Mouse (Mus musculus) lung, postnatal 0 days (tissue): ENCODE results near the gene Nipsnap1. TPM values are rescaled to one million over a fixed set of nuclear protein-coding genes. Genes with fewer than 3 reads are reported as not detected.

ENCODE experiments used
- ATAC-seq: fragments of 200-750 bp; cut with Nextera tagmentation; 2 replicates; pipeline ENCODE4 v1.8.0; 2017; ENCODE audit warnings: moderate library complexity
- DNase-seq: peaks from one replicate; pipeline ENCODE4 v3.0.0-alpha.2; 2016; ENCODE audit warnings: low spot score
- H3K27ac ChIP-seq: fragments of 300-500 bp; sonication (generic); 2 replicates; pipeline ENCODE4 v1.5.1; 2014; ENCODE audit warnings: antibody characterized with exemption, mild to moderate bottlenecking, low read length, mixed read lengths
- H3K27me3 ChIP-seq: fragments of 300-500 bp; sonication (generic); replicated peaks from 2 replicates; pipeline ENCODE4 v1.6.1; 2014; ENCODE audit warnings: low read length, mixed read lengths; ENCODE audit not compliant: insufficient read depth
- H3K36me3 ChIP-seq: fragments of 300-500 bp; sonication (generic); 2 replicates; pipeline ENCODE4 v1.6.1; 2014; ENCODE audit warnings: low read length, mixed read lengths; ENCODE audit not compliant: insufficient read depth
- H3K4me1 ChIP-seq: fragments of 300-500 bp; sonication (generic); 2 replicates; pipeline ENCODE4 v1.6.1; 2014; ENCODE audit warnings: antibody characterized with exemption, low read depth, low read length, mixed read lengths; ENCODE audit not compliant: insufficient read depth
- H3K4me2 ChIP-seq: fragments of 300-500 bp; sonication (generic); replicated peaks from 2 replicates; pipeline ENCODE4 v1.6.1; 2014; ENCODE audit warnings: low read depth, mild to moderate bottlenecking, low read length, moderate library complexity, mixed read lengths
- H3K4me3 ChIP-seq: fragments of 300-500 bp; sonication (generic); 2 replicates; pipeline ENCODE4 v1.5.1; 2014; ENCODE audit warnings: low read depth, low read length
- H3K9ac ChIP-seq: fragments of 300-500 bp; sonication (generic); replicated peaks from 2 replicates; pipeline ENCODE4 v1.6.1; 2014; ENCODE audit warnings: low read depth, mild to moderate bottlenecking
- H3K9me3 ChIP-seq: fragments of 300-500 bp; sonication (generic); 2 replicates; pipeline ENCODE4 v1.6.1; 2016; ENCODE audit warnings: low read length, mixed read lengths
- CTCF ChIP-seq: IDR thresholded peaks from 2 replicates; pipeline ENCODE4 v1.5.1; 2016; ENCODE audit warnings: antibody characterized with exemption, mild to moderate bottlenecking
- EP300 ChIP-seq: IDR thresholded peaks from 2 replicates; pipeline ENCODE4 v1.6.1; 2016; ENCODE audit warnings: antibody characterized with exemption, mild to moderate bottlenecking, control low read depth
- WGBS: fragments of 180-500 bp; shearing (Covaris S2); extraction: QIAGEN DNeasy Blood & Tissue Kit; methylation state at CpG from one replicate; pipeline ENCODE4 v1.1.7; 2014; 5-methylcytosine and 5-hydroxymethylcytosine counted together
- polyA plus RNA-seq: library from polyadenylated mRNA; unstranded; fragments of >200 nt; fragmentation: Nextera tagmentation; extraction: Ambion mirVana; gene quantifications from 2 replicates; pipeline ENCODE4 v1.2.1, GENCODE M21; 2015

Gene Nipsnap1
- polyA plus RNA-seq, 1 experiment from 2014 or later: 11.9 TPM

DNA sequence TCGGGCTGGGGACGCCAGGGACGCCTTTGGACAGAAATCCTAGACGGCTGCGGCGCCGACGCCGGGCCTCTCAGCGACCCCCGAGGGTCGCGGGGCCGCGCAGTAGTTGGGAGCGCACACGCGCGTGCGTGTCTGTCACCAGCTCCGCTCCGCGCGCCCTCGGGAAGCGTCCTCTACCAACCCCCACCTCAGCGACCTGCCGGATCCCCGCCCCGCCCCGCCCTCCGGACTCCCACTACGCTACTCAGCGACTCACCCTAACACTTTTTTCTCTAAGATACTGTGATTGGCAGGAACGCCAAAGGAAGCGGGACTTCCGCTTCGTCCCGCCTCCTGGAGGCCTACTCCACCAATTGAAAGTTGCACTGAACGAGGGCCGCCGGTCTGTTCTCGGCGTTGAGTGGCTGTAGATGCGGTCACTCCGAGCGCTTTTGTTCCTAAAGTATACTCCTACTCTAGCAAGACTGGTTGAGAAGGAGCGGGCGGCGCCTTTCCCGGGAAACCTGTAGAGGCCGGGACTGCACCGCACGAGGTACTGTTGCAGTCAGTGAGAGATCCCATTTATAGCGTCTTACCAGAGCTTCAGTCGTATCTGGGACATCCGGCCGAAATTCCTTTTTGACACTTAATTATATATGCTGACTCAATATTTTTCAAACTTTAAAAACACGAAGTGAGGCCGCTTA lies 24.4 kb upstream of the Nipsnap1 start, which contains the start of gene Nf2:
Nf2 (minus strand) TSS at position 279 of the 686 bp plus-strand sequence.
- Histone ChIP-seq H3K4me3 (peak within 1 kb of the TSS; percentile 97), H3K27ac (peak within 1 kb of the TSS; percentile 74), H3K9me3 (no peaks in the 10 kb centered on the region), H3K36me3 (no peaks in the 10 kb centered on the region), H3K4me2 (peak within 1 kb of the TSS; percentile 77), H3K4me1 (no peaks in the 10 kb centered on the region), H3K27me3 (no peaks in the 10 kb centered on the region), H3K9ac (peak within 1 kb of the TSS; percentile 78)
- WGBS: 1% methylated on average over 58 of the region's 60 CpGs
- ATAC-seq (peak; percentile 99), DNase-seq (peak; percentile 100)
- TF ChIP-seq CTCF (peak; percentile 21; the same call in 1 of the 2 replicates), EP300 (no peak)

DNA sequence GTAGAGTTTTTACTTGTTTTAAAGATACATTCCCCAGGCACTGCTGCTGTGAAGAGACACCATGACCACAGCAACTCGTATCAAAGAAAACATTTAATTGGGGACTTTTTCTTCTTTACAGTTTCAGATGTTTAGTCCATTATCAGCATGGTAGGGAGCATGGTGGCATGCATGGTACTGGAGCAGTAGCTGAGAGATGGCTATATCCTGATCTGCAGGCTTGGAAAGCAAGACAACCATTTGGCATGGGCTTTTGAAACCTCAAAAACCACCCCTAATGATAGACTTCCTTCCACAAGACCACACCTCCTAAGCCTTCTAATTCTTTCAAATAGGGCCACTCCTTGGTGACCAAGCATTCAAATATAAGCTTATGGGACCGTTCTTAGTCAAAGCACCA lies 23.3 kb upstream of the Nipsnap1 start:
- ATAC-seq (no peak), DNase-seq (no peak)
- Histone ChIP-seq H3K4me2 (no peak overlapping the region), H3K4me3 (no peak overlapping the region), H3K9ac (no peak overlapping the region), H3K9me3 (no peaks in the 10 kb centered on the region), H3K27me3 (no peaks in the 10 kb centered on the region), H3K4me1 (no peaks in the 10 kb centered on the region), H3K27ac (no peak overlapping the region), H3K36me3 (no peaks in the 10 kb centered on the region)
- TF ChIP-seq CTCF (no peak), EP300 (no peak)
- 95% methylated on average over 2 of the region's 2 CpGs for WGBS

DNA sequence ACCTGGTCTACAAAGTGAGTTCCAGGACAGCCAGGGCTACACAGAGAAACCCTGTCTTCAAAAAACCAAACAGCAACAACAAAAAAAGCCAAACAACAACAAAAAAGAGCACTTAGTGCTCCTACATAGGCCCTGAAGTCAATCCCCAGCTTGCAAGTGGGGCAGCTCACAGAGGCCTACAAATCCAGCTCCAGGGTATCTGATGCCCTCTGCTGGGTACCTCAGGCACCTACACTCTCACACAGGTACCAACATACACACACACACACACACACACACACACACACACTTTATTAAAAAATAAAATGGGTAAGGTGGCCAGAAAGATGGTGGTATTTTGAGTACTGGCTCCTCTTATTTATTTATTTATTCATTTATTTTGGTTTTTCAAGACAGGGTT lies 20.7 kb upstream of the Nipsnap1 start:
- no peak for ATAC-seq
- TF ChIP-seq EP300 (no peak), CTCF (no peak)
- Histone ChIP-seq H3K4me2 (no peak overlapping the region), H3K9ac (no peak overlapping the region), H3K4me1 (no peaks in the 10 kb centered on the region), H3K27me3 (no peaks in the 10 kb centered on the region), H3K36me3 (no peaks in the 10 kb centered on the region), H3K27ac (no peak overlapping the region), H3K4me3 (no peak overlapping the region), H3K9me3 (no peaks in the 10 kb centered on the region)
- DNase-seq: no peak

DNA sequence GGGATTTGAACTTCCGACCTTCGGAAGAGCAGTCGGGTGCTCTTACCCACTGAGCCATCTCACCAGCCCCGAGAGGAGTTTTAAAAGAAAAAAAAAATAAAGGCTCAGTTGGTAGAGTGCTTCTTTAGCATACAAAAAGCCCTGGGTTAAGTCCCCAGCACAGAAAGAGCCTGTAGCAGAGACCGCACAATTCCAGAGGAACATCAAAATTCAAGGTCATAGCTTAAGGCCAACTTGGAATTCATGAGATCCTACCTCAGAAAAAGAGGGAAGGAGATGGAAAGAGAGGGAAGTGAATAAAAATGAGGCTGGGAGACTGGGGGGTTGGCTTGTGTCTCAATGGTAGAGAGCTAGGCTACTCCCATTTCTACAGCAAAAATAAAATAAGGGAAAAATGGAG lies 19.6 kb upstream of the Nipsnap1 start:
- H3K4me3 ChIP-seq: no peak overlapping the region
- H3K9me3 ChIP-seq: no peaks in the 10 kb centered on the region
- H3K4me2 ChIP-seq: no peak overlapping the region
- no peak overlapping the region for H3K27ac ChIP-seq
- no peak for DNase-seq
- no peaks in the 10 kb centered on the region for H3K4me1 ChIP-seq
- no peak for TF ChIP-seq CTCF
- TF ChIP-seq EP300: no peak
- ATAC-seq: no peak
- H3K36me3 ChIP-seq: no peaks in the 10 kb centered on the region
- 89% methylated on average over 5 of the region's 5 CpGs for WGBS
- H3K27me3 ChIP-seq: no peaks in the 10 kb centered on the region
- no peak overlapping the region for H3K9ac ChIP-seq

DNA sequence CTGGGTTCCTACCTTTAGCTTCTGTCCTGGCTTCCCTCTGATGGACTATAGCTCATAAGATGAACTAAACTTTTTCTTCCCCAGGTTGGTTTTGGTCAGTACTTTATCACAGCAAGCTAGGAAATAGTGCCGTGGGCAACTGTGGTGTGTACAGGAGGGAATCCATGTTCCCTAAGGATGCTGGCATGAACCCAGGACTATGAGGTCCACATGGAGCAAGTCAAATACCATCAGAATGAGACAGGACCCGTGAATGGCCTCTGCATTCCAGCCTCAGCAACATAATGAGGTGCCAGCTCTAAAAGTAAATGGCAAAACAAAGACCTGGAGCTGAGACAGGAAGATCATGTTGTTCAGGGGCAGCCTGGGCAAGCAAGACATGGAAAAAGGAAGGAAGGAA lies 15.3 kb upstream of the Nipsnap1 start:
- ATAC-seq (no peak), DNase-seq (no peak)
- Histone ChIP-seq H3K4me3 (no peak overlapping the region), H3K4me2 (no peak overlapping the region), H3K27me3 (no peaks in the 10 kb centered on the region), H3K9me3 (no peaks in the 10 kb centered on the region), H3K9ac (no peak overlapping the region), H3K36me3 (no peaks in the 10 kb centered on the region), H3K4me1 (no peaks in the 10 kb centered on the region), H3K27ac (no peak overlapping the region)
- WGBS: 37% methylated on average over 2 of the region's 2 CpGs
- no peak for TF ChIP-seq CTCF
- TF ChIP-seq EP300: no peak

DNA sequence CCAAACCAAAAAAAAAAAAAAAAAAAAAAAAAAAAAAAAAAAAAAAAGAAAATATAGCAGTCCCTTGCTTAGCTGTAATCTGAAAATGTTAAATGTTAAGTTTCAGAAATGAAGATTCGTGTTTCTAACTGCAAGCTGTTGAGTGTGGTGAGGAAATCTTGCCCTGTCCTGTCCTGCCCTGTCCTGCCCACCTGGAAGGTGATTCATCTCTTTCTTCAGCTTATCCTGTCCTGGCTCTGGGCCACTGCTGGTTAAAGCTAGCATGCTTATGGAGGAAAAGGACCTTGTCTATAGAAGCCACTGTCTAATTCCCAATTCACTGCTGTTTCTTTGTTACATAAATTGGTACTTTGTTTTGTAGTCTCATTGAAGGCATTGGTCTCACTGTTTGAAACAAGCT lies 12.8 kb upstream of the Nipsnap1 start:
- Histone ChIP-seq H3K27me3 (no peaks in the 10 kb centered on the region), H3K4me2 (no peak overlapping the region), H3K4me1 (no peaks in the 10 kb centered on the region), H3K9ac (no peak overlapping the region), H3K4me3 (no peak overlapping the region), H3K27ac (no peak overlapping the region), H3K36me3 (no peaks in the 10 kb centered on the region), H3K9me3 (no peaks in the 10 kb centered on the region)
- DNase-seq (no peak), ATAC-seq (no peak)
- TF ChIP-seq EP300 (no peak), CTCF (no peak)
- 61% methylated on average over 1 of the region's 1 CpGs for WGBS
